Mouse (Mus musculus) intestine, embryonic 15.5 days (tissue): ENCODE data around the gene Qsox1. TPM values are rescaled to one million over a fixed set of nuclear protein-coding genes. Genes with fewer than 3 reads are reported as not detected.

Experiments
- ATAC-seq: fragments of 200-750 bp; cut with Nextera tagmentation; 2 replicates; pipeline ENCODE4 v1.8.0; 2017; ENCODE audit warnings: moderate TSS enrichment, moderate library complexity
- H3K27ac ChIP-seq: fragments of 300-500 bp; sonication (generic); 2 replicates; pipeline ENCODE4 v1.5.1; 2015; ENCODE audit warnings: mild to moderate bottlenecking, inconsistent platforms
- H3K27me3 ChIP-seq: fragments of 300-500 bp; sonication (generic); replicated peaks from 2 replicates; pipeline ENCODE4 v1.6.1; 2015; ENCODE audit warnings: inconsistent platforms
- H3K36me3 ChIP-seq: fragments of 300-500 bp; sonication (generic); 2 replicates; pipeline ENCODE4 v1.6.1; 2015; ENCODE audit warnings: inconsistent platforms
- H3K4me1 ChIP-seq: fragments of 300-500 bp; sonication (generic); replicated peaks from 2 replicates; pipeline ENCODE4 v1.6.1; 2015; ENCODE audit warnings: inconsistent platforms
- H3K4me2 ChIP-seq: fragments of 300-500 bp; sonication (generic); replicated peaks from 2 replicates; pipeline ENCODE4 v1.6.1; 2015; ENCODE audit warnings: mild to moderate bottlenecking, inconsistent platforms
- H3K4me3 ChIP-seq: fragments of 300-500 bp; sonication (generic); replicated peaks from 2 replicates; pipeline ENCODE4 v1.5.1; 2015; ENCODE audit warnings: inconsistent platforms
- H3K9ac ChIP-seq: fragments of 300-500 bp; sonication (generic); 2 replicates; pipeline ENCODE4 v1.6.1; 2015; ENCODE audit warnings: inconsistent platforms
- H3K9me3 ChIP-seq: fragments of 300-500 bp; sonication (generic); 2 replicates; pipeline ENCODE4 v1.6.1; 2016; ENCODE audit warnings: inconsistent platforms
- WGBS: fragments of 180-500 bp; shearing (Covaris S2); methylation state at CpG from one replicate; pipeline ENCODE4 v1.1.7; 2015; 5-methylcytosine and 5-hydroxymethylcytosine counted together
- polyA plus RNA-seq: library from polyadenylated mRNA; unstranded; fragments of >200 nt; fragmentation: Nextera tagmentation; extraction: Ambion mirVana; gene quantifications from 2 replicates; pipeline ENCODE4 v1.2.1, GENCODE M21; 2015

The Qsox1 gene
- polyA plus RNA-seq, 1 experiment from 2014 or later, result 40.3 TPM

DNA sequence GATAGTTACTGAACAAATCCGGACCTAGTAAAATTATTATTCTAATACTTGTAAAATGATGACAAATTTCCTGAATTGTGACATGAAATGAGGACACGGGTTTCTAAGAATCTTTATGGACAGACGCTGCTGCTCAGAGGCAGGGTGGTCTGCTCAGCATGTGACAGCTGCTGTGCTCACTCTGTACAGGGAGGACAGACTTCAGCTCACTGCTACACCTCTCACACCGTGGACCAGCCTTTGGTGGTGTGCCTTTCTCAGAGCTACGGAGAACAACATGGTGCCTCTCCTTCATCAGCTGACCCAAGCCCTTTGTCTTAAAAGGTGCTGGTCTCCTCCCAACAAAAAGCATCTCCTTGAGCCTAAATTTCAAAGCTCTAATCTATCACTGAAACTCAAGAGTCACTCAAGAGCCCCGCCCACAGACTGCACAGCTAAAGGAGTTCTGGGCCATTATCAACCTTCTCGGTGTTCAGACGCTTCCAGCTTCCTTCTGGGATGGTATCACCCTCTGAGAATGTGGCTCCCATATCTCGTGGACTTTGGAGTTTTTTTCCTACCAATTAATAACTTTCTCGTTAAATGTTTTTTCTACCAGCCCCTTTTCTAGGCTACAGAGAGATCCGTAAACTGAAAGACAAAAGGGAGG, 15.8 kb downstream of the Qsox1 start:
- no peaks in the 10 kb centered on the region for H3K9me3 ChIP-seq
- H3K4me1 ChIP-seq, result peaks cover 3% of the 10 kb centered on the region; the same call in 1 of the 2 replicates
- no peaks in the 10 kb centered on the region for H3K27me3 ChIP-seq
- WGBS, result 72% methylated on average over 11 of the region's 11 CpGs
- H3K9ac ChIP-seq, result no peak overlapping the region
- peak; percentile 60 for ATAC-seq
- no peak overlapping the region for H3K4me2 ChIP-seq
- H3K27ac ChIP-seq, result no peak overlapping the region
- H3K4me3 ChIP-seq, result no peak overlapping the region
- peaks cover 19% of the 10 kb centered on the region; the same call in 1 of the 2 replicates for H3K36me3 ChIP-seq

DNA sequence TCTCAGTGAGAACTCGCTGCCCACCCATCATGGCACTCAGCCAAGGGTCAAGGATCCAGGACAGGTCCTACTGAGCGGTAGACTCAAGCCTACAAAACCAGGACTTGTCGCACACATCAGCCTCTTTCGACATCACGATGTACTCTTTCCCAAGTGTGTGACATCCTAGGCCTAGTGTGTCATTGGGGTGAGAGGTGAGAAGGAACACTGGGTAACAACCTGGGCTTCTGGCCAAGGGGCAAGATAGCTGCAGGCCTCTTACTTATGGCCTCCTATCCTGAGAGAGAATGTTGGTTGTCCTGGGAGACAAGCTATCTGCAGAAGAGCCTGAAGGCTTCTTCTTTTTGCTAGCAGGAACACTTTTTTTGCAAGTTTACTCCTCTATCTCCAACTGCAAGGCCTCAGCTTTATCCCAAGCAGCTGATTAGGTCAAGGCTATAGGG, 16.9 kb downstream of the Qsox1 start:
- Histone ChIP-seq H3K4me2 (no peak overlapping the region), H3K4me1 (peaks cover 3% of the 10 kb centered on the region; the same call in 1 of the 2 replicates), H3K4me3 (no peak overlapping the region), H3K27ac (no peak overlapping the region), H3K36me3 (peaks cover 19% of the 10 kb centered on the region), H3K27me3 (no peaks in the 10 kb centered on the region), H3K9ac (no peak overlapping the region), H3K9me3 (no peaks in the 10 kb centered on the region)
- 90% methylated on average over 5 of the region's 5 CpGs for WGBS
- no peak for ATAC-seq

DNA sequence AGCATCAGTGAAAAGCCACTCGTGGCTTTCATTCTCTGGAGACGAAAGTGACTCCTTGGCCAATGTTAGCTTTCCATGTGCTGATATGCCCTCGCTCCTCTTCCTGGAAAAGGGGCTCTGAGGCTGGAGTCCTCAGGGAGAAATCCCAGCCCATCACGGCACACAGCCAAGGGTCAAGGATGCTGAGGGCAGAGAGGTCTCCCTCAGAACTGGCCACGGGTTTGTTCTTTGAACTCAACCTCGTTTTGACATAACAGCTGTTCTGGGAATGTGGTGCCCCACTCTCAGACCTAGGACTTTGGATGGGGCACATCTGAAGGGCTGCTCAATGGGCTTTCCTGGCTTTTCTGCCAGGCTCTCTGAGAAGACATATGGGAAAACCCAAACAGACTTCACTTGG, 17.8 kb downstream of the Qsox1 start:
- H3K9me3 ChIP-seq, result no peaks in the 10 kb centered on the region
- H3K4me3 ChIP-seq, result no peak overlapping the region
- no peak overlapping the region for H3K9ac ChIP-seq
- H3K36me3 ChIP-seq, result peaks cover 23% of the 10 kb centered on the region
- H3K27me3 ChIP-seq, result no peaks in the 10 kb centered on the region
- ATAC-seq, result no peak
- no peak overlapping the region for H3K27ac ChIP-seq
- no peak overlapping the region for H3K4me2 ChIP-seq
- WGBS, result 87% methylated on average over 6 of the region's 6 CpGs
- peaks cover 3% of the 10 kb centered on the region; the same call in 1 of the 2 replicates for H3K4me1 ChIP-seq

DNA sequence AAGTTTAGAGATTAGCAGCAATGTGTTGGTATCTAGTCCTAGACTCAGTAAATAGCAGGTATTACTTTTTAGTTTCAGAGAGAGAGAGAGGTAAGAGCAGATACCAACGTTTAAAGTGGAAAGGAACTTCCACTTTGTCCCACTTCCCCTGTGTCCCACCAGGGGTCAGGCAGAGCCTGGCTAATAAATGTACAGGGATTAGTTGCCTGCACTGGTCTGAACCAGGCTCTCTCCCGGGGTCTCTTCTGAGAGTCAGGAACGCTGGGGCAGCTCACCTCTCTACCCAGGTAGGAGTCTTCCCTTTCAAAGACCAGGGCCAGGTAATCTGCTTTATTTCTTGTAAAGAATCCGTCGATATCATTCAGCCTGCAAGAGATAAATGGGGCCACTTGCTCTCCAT, 20.8 kb downstream of the Qsox1 start:
- Histone ChIP-seq H3K4me3 (no peak overlapping the region), H3K4me2 (no peak overlapping the region), H3K4me1 (0 out of 2 replicates have a peak, but pooled peaks cover 3% of the 10 kb centered on the region), H3K9me3 (no peaks in the 10 kb centered on the region), H3K9ac (no peak overlapping the region), H3K36me3 (peaks cover 33% of the 10 kb centered on the region), H3K27ac (no peak overlapping the region), H3K27me3 (no peaks in the 10 kb centered on the region)
- 60% methylated on average over 5 of the region's 5 CpGs for WGBS
- no peak for ATAC-seq

DNA sequence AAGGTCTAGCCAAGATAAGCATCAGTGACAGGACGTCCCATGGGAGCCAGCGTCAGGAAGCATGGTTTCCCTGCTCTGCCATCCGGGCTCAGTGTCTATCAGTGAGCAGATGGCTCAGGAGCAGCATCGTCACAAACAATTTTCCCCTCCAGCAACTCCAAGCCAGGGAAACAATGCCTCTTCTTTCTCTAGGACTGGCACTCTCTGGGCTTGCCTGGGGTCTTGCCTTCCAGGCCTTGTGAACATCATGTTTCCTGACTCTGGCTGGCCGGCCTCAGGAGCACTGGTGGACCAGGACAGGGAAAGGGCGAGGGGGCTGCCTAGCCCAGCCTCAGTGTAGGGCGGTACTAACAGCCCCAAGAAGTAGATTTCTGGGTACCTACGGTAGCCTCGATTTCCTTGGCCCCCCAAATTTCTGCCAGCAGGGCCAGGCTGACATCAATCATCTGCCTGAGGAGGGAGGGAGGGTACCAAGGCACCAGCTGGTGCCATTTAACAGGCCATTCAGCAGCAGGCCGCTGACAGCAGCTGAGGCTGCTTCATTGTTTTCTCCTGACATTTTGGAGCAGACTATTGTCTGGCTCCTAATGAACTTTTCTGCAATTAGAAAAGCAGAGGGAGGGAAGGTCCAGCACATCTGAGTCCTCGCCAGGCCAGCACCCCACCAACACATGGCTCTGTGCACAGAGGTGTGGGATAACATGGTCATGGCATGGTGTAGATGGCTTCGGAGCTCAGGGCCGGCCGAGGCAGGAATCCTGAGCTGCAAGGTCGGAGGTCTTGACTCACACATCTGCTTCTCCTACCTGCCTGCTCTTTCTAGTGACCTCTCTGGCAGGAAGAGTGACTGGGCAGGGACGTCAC, 22.3 kb downstream of the Qsox1 start:
- Histone ChIP-seq H3K4me3 (no peak overlapping the region), H3K9ac (no peak overlapping the region), H3K36me3 (peaks cover 37% of the 10 kb centered on the region), H3K4me1 (no peaks in the 10 kb centered on the region), H3K9me3 (no peaks in the 10 kb centered on the region), H3K27me3 (no peaks in the 10 kb centered on the region), H3K4me2 (no peak overlapping the region), H3K27ac (no peak overlapping the region)
- peak; percentile 41; the same call in 1 of the 2 replicates for ATAC-seq
- WGBS, result 79% methylated on average over 16 of the region's 16 CpGs

DNA sequence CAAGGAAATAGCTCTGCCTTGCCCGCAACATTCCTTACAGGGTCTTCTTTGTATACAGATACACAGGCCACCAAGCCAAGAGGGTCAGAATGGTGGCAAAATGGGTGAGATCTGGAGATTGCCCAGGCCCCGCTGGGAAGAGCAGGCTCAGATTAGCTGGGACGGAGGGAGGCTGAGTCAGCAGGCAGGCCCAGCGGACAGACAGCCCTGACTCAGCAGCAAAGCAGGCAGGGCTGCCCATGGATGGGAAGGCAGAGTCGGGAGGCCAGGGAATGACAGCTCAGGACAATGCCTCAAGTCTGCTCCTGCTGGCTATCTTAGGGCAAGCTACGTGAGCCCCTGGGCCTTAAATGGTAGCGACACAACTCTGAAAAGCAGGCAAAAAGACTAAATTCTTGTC, 26.8 kb downstream of the Qsox1 start:
- Histone ChIP-seq H3K27ac (no peak overlapping the region), H3K36me3 (peaks cover 30% of the 10 kb centered on the region), H3K4me1 (no peaks in the 10 kb centered on the region), H3K4me2 (no peak overlapping the region), H3K4me3 (no peak overlapping the region), H3K9me3 (no peaks in the 10 kb centered on the region), H3K9ac (no peak overlapping the region), H3K27me3 (no peaks in the 10 kb centered on the region)
- no peak for ATAC-seq
- WGBS, result 71% methylated on average over 7 of the region's 7 CpGs

DNA sequence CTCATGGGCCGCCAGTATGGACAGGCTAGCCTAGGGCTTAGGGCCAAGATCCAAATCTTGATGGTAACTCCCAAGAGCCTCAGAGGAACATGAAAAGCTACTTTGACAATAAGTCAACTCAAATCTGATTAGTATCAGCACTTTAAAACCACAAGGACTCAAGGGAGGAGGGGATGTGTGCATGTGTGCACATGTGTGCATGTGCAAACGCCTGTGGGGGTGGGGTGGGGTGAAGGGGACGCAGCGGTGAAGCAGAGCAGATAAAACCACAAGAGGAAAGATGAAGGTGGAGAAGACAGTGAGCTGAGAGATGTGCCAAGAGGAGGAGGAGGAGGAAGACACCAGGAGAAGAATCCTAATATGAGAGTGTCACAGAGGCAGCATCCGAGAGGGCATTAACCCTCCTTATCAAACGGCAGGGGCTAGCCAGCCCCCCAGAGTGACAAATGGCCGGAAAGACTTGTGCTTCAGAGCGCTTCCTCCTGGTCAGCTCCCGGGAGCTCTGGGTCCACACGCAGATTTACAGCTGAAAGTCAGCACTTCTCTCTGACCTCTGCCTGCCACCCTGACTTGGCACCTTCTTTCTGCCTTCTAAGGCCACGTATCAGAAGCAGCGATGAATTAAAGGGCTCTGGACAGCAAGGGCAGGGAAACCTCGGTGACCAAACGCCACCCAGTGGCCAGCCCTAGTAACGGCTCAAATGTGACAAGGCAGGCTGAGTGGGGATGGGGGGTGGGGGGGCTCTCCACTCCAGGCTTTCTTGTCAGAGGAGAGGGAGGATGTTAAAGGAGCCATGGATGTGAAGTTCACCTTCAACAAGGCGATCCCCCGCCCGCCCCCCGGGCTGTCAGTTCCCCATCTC, 28.1 kb downstream of the Qsox1 start:
- Histone ChIP-seq H3K4me2 (no peak overlapping the region), H3K4me1 (no peaks in the 10 kb centered on the region), H3K36me3 (peaks cover 27% of the 10 kb centered on the region), H3K4me3 (no peak overlapping the region), H3K27ac (no peak overlapping the region), H3K27me3 (no peaks in the 10 kb centered on the region), H3K9ac (no peak overlapping the region), H3K9me3 (no peaks in the 10 kb centered on the region)
- 36% methylated on average over 19 of the region's 19 CpGs for WGBS
- ATAC-seq, result 0 out of 2 replicates have a peak, but pooled peaks have one; percentile 30

DNA sequence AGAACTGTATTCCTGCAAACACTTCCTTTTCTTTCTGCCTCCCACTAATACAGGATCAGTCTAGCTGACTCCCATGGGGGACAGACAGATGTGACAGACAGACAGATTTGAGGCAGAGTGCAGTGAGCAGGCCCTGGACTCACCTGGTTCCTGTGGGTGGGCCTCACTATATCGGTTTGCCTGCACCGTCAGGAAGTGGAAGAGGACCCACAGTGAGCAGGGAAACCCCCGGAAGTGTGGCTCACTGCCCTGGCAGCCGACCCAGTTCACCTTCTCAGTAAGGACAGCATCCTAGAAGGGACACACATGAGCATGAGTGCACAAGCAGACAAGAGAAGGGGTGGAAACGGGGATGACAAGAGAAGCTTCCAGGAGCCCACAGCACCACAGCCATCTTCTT, 30.3 kb downstream of the Qsox1 start:
- H3K36me3 ChIP-seq, result peaks cover 18% of the 10 kb centered on the region
- 81% methylated on average over 5 of the region's 5 CpGs for WGBS
- no peaks in the 10 kb centered on the region for H3K9me3 ChIP-seq
- no peak for ATAC-seq
- no peak overlapping the region for H3K4me2 ChIP-seq
- no peak overlapping the region for H3K4me3 ChIP-seq
- H3K4me1 ChIP-seq, result peaks cover 8% of the 10 kb centered on the region
- no peaks in the 10 kb centered on the region for H3K27me3 ChIP-seq
- H3K9ac ChIP-seq, result no peak overlapping the region
- H3K27ac ChIP-seq, result no peak overlapping the region

DNA sequence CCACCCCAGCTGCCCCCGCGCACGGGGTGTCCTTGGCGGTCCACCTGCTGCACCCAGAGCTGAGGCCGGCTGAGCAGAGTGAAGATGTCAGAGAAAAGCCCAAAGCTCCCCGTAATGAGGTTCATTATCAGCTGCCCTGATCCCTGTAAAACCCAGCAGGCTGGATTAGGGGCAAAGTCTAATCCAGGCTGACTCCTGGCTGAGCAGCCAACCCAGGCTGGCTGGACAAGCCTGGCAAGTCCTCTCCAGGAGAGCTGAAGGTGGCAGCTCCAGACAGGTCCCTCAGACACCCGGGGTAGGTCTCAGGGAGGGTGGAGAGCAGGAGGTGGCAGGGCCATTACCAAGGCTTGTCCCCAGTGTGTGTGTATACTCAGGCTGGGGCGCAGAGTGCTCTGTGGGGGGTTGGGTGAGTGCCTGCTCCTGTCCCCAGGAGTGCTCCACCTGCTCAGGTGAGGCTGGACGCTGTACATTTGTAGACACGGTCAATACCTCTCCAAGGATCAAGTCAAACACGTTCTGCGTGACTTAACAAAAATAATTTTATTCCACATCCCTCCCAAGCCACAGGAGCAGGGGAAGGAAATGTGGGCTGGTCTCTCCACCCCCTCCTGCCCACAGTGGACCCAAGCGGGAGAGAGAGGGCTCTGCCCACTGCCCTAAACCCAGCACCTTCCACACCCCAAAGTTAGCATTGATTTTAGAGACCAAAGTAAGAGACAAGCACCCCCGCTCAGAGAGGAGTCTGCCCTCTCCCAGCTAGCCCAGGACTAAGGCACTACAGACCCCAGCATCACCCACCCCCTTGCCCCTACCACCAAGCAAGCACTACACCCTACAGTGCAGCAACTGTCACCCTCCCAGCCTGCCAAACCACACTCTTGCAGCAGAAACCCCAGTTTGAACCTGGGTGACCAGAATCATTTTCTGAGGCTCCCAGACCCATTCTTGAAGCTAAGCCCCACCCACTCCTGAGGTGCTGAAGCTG, 34.8 kb downstream of the Qsox1 start:
- WGBS, result 41% methylated on average over 14 of the region's 14 CpGs
- Histone ChIP-seq H3K4me2 (no peak overlapping the region), H3K9me3 (no peaks in the 10 kb centered on the region), H3K36me3 (peaks cover 13% of the 10 kb centered on the region), H3K4me3 (no peak overlapping the region), H3K27me3 (no peaks in the 10 kb centered on the region), H3K4me1 (peaks cover 14% of the 10 kb centered on the region), H3K9ac (no peak overlapping the region), H3K27ac (peak overlapping the region; percentile 60; the same call in 1 of the 2 replicates)
- ATAC-seq, result peak; percentile 97

DNA sequence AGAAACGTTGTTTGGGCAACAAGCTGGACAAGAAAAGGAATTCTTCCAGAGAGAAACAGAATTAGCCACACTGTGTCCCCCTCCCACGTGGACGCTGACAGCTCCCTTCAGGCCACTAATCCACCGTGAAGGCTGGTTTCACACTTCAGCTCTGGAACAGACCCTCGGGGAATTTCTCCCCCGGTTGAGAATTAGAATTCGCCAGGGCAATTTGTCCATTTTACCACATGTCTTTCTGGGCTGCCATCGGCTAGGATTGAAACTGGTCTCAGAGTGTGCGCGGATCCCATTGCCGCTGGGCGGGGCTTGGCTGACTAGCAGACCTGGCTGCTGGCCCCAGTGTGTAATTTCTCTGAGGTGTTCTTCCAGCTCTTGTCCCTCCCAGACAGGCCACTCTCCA, 53.5 kb downstream of the Qsox1 start:
- Histone ChIP-seq H3K27ac (no peak overlapping the region), H3K4me3 (no peak overlapping the region), H3K9ac (no peak overlapping the region), H3K27me3 (no peaks in the 10 kb centered on the region), H3K36me3 (no peaks in the 10 kb centered on the region), H3K4me2 (no peak overlapping the region), H3K9me3 (no peaks in the 10 kb centered on the region), H3K4me1 (no peaks in the 10 kb centered on the region)
- ATAC-seq, result no peak
- WGBS, result 67% methylated on average over 12 of the region's 12 CpGs

DNA sequence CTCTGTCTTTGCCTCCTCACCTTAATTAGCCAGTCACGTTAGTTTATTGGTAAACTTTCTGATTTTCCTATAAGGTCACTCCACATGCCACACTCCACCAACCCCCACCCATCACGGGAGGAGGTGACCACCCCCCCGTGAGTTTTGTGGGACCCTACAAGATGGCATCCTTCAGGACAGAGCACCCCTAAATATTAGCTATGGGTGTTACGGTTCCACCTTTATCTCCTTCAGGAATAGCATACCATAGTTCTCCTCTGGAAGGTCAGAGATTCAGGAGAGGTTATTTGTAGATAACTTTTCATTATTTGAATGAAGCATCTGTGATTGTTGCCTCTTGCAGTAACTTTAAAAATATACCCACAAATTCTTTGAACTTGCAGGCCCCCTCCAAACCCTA, 54.0 kb downstream of the Qsox1 start:
- no peaks in the 10 kb centered on the region for H3K4me1 ChIP-seq
- H3K9me3 ChIP-seq, result no peaks in the 10 kb centered on the region
- H3K27ac ChIP-seq, result no peak overlapping the region
- ATAC-seq, result no peak
- no peak overlapping the region for H3K4me2 ChIP-seq
- no peak overlapping the region for H3K4me3 ChIP-seq
- WGBS, result 92% methylated on average over 4 of the region's 4 CpGs
- H3K9ac ChIP-seq, result no peak overlapping the region
- no peaks in the 10 kb centered on the region for H3K36me3 ChIP-seq
- 0 out of 2 replicates have a peak, but pooled peaks cover 4% of the 10 kb centered on the region for H3K27me3 ChIP-seq
